Mouse (Mus musculus): ENCODE measurements at regions not wholly inside any gene's neighbourhood (a gene's known extent, or its start where the extent isn't known, plus 50 kb on each side); places are given as distances from the start of the nearest gene placed in this dataset.

DNA sequence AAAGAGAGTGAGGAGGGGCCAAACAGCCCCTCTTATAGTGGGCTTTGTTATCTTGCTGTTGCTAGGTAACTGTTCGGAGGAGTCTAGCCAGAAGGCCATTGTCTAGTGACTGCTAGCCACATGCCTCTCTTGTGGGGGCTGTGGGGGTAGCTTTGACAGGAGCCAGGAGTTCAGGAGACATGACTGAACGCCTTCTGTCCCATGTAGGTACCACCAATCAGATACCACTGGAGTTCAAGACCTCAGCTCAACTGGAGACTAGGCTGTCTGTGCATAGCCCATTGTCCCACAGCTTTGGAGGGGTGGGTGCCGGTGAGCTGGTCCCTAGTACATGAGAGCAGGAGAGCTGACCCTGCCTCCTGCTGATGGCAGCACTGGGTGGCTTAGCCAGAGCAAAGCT lies 82.4 kb upstream of the Unc93a2 start:
- DNase-seq, result peak; percentile 60

DNA sequence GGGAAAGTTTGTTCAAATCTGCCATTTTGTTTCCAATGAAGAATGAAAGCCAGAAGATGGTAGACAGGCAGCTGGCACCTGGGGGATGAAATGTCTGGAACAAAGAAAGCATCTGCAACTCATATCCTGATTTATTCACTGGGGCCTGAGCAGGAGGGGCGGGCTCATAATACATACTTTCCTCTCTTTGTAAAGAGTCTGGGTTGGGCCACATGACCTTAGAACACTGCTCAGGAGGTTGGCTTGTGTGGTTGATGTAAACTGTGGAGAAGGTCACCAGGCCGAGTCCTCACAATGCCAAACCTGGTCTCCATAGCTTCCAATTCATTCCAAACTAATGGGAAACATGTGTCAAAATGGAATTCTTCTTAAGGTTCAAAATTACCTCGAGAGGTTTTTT lies 79.6 kb upstream of the Unc93a2 start:
- DNase-seq, result no peak

- peak; percentile 72 for DNase-seq
Observed at GRCm38 (mm10) chr17:7461164-7461563, 75.9 kb upstream of the Unc93a2 start.

- DNase-seq, result no peak
Observed at GRCm38 (mm10) chr17:7456939-7457338, 71.7 kb upstream of the Unc93a2 start.

DNA sequence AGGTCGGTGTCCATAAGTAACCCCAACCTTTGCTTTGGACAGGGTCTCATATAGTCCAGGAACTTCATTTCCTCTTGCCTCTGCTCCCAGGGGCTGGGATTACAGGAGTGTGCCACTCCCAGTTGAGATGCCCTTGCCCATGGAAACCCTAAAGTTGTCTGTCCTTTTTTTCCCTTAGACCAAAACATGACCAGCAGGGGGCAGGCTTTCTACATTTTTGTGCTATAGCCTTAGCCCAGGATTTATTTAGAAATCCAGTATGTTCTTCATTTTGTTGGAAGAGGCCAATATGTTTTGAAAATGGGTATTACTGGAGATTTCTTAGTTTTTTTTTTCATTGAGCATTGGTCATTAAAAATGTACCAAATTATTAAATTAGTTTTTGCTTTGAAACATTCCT lies 58.6 kb upstream of the Unc93a2 start:
- DNase-seq, result peak; percentile 77

- no peak for DNase-seq
Observed at GRCm38 (mm10) chr17:7435075-7435474, 49.8 kb upstream of the Unc93a2 start.

Data from retina, postnatal 1 day (tissue).